Mouse (Mus musculus) left cerebral cortex, postnatal 10 days (tissue): ENCODE measurements around the gene Kcng4. TPM values are rescaled to one million over a fixed set of nuclear protein-coding genes. Genes with fewer than 3 reads are reported as not detected.

Experiments used
- DNase-seq, 2 experiments: peaks; one replicate each; pipeline ENCODE4 v3.0.0; 2021 to 2022; ENCODE audit warnings: low spot score in 2 of 2, mixed read lengths in 1 of 2; ENCODE audit errors: extremely low spot score in 1 of 2
- intact Hi-C: fragments of 180-260 bp; cut with DNase I; formaldehyde crosslinking; loops from one replicate; pipeline ENCODE4 v1.15.1; 2025
- total RNA-seq, 2 experiments: library from RNA; stranded (reverse); gene quantifications; 2 replicates each; pipeline ENCODE4 v1.2.3; 2021

The Kcng4 gene
- total RNA-seq, result under 1 TPM; 0.55 to 0.60 TPM

DNA sequence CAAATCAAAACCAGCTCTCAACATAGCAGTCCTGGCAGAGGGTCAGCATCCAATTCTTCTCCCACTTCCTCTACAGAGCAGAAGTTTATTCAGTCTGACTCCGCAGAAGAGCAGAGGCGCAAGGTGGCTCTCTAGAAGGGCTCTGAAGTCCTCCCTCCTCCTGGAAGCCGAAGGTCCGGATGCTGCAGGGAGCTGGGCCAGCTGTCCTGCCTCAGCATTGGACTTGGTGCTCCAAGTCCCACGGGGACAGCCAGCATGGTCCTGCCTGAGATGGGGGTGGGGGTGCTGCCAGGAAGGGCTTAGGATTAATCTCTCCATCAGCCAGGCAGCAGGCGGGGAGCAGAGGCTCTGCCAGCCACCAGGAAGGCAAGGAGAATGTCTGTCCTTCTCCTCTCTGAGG, at the start of gene Kcng4:
Gene Kcng4, minus strand, starts transcription at position 303 of the 400 bp plus-strand sequence.
- DNase-seq, result no peak

DNA sequence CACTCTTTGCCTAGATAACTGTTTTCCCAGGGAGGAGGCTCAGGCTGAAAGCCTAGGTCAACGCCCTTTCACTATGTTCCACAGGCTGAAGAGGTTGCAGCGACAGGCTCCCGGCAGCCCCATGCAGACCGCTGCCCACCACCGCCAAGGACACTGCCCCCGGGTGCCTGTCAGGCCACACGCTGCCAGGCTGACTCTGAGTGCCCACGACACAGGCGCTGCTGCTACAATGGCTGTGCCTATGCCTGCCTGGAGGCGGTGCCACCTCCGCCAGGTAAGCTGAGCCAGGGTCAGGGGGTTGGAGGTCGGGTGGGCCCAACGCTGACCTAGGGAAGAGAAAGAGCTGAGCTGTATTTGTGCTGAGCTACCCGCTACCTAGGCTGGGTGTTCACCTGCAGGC, 43.7 kb upstream of the Kcng4 start:
- no peak for DNase-seq
- intact Hi-C loops, result loop anchor here (5.0 kb wide), 1 partner anchor 237 kb away; no protein-coding TSS in a partner anchor

More for the DNA sequence above, at the start of gene Kcng4:
- intact Hi-C loops, result no loop called here

- intact Hi-C loops, result loop anchor here (5.0 kb wide), 1 partner anchor 236 kb away; no protein-coding TSS in a partner anchor
- peak in 1 of 2 experiments; percentile 72 for DNase-seq
Observed at GRCm38 (mm10) chr8:119678138-119678843, 42.8 kb upstream of the Kcng4 start.

DNA sequence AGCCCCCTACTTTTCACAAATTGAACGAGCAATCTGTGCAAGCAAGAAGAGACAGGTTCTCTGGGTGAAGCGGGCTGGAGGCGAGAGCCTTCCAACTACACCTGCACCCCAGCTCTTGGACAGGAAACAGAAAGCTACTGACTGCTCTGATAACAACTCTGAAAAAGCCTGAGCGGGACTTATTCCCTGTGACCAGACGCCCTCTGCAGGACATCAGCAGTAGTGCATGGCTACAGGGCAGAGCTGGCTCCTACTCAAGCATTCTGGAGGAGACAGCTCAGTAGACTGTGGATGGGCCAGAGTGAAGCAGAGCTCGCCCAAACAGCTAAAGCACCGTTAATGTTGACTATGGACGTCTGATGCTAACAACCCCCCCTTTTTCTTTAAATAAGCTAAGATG, 40.9 kb upstream of the Kcng4 start:
- intact Hi-C loops, result loop anchor here (5.0 kb wide), 1 partner anchor 234 kb away; no protein-coding TSS in a partner anchor
- DNase-seq, result peak; percentile 84 to 87

- DNase-seq, result no peak
- intact Hi-C loops, result loop anchor here (5.0 kb wide), 1 partner anchor 233 kb away; no protein-coding TSS in a partner anchor
Observed at GRCm38 (mm10) chr8:119675457-119675856, 40.0 kb upstream of the Kcng4 start.

DNA sequence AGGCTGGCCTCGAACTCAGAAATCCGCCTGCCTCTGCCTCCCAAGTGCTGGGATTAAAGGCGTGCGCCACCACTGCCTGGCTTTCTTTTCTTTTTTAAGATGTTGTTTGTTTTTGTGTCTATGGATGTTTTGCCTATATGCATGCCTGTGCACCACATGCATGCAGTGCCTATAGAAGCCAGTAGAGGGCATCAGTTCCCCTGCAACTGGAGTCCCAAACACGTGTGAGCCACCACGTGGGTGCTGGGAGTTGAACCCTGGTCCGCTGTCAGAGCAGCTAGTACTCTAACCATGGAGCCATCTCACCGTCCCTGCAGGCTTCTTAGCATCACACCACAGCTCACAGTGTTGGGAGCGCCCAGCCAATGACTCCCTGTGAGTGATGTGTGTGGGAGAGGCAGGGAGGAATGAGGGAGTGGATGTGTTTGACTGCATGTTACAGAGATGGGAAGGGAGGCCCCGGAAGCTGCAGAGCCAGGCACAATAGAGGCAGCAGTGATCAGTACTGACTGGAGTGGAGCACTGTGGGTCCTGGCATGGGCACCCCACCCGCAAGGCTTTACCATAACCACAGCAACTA, 38.6 kb upstream of the Kcng4 start:
- intact Hi-C loops, result no loop called here
- no peak for DNase-seq

GRCm38 (mm10) chr8:119670419-119671091, 35.1 kb upstream of the Kcng4 start:
- intact Hi-C loops, result no loop called here
- DNase-seq, result peak in 1 of 2 experiments; percentile 63

GRCm38 (mm10) chr8:119669284-119669683, 33.8 kb upstream of the Kcng4 start:
- intact Hi-C loops, result no loop called here
- peak in 1 of 2 experiments; percentile 46 for DNase-seq

DNA sequence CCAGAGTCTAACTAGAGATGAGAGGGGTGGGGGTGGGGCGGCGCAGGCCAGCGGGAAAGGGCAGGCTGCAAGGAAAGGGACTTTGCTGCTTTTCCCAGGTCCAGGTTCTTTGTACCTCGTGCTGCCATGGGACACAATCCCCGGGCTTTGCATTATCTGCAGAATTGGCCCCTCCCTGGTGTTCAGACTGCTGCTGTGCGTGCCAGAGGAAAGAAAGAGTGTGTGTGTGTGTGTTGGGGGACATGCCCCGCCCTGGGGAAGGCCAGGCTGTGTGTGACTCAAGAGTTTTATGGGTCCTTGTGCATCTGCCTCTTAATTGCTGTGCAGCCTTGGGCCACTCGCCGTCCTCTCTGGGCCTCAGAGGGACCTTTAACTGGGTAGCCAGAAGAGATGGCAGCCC, 33.0 kb upstream of the Kcng4 start:
- no peak for DNase-seq
- intact Hi-C loops, result no loop called here

DNA sequence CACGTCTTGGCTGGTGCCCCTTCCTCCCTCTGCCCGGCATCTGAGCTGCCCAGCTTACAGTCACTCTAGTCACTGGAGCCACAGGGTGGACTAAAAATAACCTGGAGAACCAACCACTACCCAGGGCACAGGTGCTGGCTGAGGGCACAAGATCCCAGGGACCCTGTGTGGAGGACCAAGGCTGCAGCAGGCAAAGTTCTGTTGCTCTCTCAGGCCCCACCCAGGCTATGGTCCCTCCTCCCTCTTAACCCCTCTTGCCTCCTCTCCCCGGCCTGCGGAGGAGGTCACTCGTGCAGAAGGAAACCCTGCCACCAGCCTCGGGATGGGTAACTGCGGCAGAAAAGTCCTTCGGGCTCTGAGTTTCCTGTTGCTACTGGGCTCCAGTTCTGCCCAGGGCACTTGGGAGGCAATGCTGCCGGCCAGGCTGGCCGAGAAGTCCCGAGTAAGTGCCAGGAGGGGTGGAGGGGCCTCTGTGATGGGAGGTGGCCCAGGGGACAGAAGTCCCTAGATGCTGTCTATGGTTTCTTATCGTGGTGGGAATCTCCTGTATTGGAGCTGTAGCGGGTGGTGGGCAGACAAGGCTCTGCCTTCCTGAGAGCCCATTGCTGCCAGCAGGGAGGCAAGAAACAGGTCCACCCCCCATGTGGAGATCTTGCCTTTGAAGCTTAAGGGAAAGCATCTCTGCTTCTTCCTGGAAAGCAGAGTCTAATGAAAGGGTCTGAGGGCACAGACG, 30.9 kb upstream of the Kcng4 start, which contains the start of gene Wfdc1:
Gene Wfdc1, plus strand, starts transcription at position 147 of the 733 bp plus-strand sequence.
- intact Hi-C loops, result no loop called here
- DNase-seq, result peak in 1 of 2 experiments; percentile 63

DNA sequence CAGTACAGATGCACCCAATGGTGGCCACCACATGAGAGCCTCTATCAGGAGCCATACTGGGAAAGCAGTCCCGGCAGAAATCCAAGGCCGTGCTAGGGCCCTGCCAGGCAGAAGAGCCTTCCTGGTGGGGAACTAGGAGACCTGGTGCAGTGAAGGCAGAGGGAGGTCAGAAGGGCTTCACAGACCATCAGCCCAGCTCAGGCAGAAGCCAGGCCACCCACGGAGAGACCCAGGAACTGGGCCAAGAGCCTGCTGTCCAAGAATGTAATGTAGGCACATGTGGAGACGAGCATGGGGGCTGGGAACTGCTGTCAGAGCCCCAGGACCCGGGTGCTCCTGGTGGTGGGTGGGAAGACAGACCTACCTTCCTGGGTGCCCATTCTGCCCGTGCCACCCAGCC, 29.8 kb upstream of the Kcng4 start:
- intact Hi-C loops, result no loop called here
- peak in 1 of 2 experiments; percentile 76 for DNase-seq

DNA sequence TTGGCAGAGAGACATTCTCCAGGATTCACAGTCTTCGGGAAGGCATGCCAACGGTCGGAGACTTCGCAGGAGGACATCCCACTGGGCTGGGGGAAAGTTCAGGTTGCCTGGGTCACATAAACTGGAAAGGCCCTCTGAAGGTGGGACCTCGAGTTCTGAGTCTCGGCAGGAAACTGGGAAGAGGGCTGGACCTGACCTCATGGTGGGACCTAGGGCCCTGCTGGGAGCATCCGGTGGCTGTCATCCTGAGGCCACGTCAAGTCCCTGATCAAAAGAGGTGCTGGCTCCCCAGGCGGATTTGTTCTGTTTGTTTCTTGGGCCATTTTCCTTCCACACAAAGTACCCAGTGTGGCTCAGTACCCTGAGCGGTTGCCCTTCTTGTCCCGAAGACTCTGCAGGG, 28.0 kb upstream of the Kcng4 start:
- intact Hi-C loops, result no loop called here
- DNase-seq, result peak in 1 of 2 experiments; percentile 77

DNA sequence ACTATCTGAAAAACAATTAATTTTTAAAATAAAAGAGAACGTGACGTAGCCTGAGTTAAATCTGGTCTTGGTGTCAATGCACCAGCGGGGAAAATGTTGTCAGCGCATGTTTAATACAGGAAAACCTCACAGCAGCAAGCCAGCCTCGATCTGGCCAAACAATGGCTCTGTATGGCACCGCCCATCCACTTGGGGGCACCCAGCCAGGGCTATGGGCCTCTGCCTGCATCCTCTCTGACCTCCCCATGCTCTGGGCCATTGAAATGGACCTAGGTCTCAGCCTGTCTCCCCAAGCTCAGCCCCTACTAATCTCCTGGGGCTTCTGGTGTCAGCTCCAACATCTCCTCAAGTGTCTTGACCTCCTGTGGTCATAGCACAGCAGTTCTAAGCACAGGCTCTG, 26.4 kb upstream of the Kcng4 start:
- DNase-seq, result peak in 1 of 2 experiments; percentile 86
- intact Hi-C loops, result no loop called here

DNA sequence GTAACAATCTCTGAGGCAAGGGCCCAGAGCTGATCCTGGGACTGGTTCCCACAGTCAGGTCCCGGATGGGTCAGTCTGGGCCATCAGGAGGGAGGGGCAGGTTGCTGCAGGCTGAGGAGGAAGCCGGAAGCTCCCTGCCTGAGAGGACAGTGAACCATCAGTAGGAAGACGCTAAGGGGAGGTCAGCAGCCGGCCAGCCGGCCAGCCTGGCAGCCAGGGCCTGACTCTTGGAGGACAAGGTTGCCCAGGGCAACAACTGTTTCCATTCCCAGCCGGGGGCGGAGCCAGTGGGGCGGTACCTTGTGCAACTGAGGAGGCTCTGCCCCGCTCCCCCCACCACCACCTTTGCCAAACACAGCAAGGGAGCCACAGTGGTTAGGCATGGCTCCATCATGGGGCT, 25.6 kb upstream of the Kcng4 start:
- intact Hi-C loops, result no loop called here
- DNase-seq, result peak in 1 of 2 experiments; percentile 88

- intact Hi-C loops, result no loop called here
- DNase-seq, result peak in 1 of 2 experiments; percentile 56
Observed at GRCm38 (mm10) chr8:119656709-119657464, 21.4 kb upstream of the Kcng4 start.

DNA sequence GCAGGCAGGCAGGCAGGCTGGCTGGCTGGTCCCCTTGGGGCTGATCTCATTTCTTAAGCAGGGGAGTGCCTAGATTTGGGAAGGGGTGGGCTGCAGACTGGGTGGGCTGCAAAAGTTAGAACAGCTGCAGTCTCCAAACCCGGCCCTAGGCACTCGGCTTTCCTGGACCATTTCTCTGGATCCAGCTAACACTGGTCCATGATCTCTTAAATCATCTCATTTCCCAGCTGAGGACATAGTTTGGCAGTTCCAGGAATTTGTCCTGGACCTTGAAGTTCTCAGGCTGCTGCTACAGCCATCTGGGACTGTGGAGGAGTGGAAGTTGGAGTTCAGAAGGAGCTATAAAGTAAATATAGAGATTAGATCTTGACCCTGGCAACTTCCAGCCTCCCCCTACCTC, 15.8 kb upstream of the Kcng4 start:
- intact Hi-C loops, result no loop called here
- no peak for DNase-seq

- intact Hi-C loops, result no loop called here
- DNase-seq, result no peak
Observed at GRCm38 (mm10) chr8:119646846-119647245, 11.4 kb upstream of the Kcng4 start.

GRCm38 (mm10) chr8:119646197-119646596, 10.7 kb upstream of the Kcng4 start:
- intact Hi-C loops, result no loop called here
- DNase-seq, result no peak
